Mouse (Mus musculus) neutrophil, adult 5-6 weeks (primary cell): ENCODE data around the gene Ddah1. TPM values are rescaled to one million over a fixed set of nuclear protein-coding genes. Genes with fewer than 3 reads are reported as not detected.
"Not testable (repeated sequence)": the region's sequence is repeated elsewhere in the genome, so short reads cannot be mapped to it uniquely, and the experiment has no call there.

ENCODE experiments used
- ATAC-seq: fragments of 151-379, 151-347 bp; 2 replicates; pipeline ENCODE4 v1.8.0; 2017; ENCODE audit warnings: mild to moderate bottlenecking, moderate TSS enrichment; ENCODE audit not compliant: insufficient number of reproducible peaks, poor library complexity, low FRiP score, severe bottlenecking; ENCODE audit errors: extremely low read depth
- total RNA-seq: library from RNA; stranded (forward); fragments of 200-1000 nt; gene quantifications from 2 replicates; pipeline ENCODE4 v1.2.3, GENCODE M21; 2017

Gene Ddah1
- total RNA-seq, 1 experiment from 2014 or later = not detected

DNA sequence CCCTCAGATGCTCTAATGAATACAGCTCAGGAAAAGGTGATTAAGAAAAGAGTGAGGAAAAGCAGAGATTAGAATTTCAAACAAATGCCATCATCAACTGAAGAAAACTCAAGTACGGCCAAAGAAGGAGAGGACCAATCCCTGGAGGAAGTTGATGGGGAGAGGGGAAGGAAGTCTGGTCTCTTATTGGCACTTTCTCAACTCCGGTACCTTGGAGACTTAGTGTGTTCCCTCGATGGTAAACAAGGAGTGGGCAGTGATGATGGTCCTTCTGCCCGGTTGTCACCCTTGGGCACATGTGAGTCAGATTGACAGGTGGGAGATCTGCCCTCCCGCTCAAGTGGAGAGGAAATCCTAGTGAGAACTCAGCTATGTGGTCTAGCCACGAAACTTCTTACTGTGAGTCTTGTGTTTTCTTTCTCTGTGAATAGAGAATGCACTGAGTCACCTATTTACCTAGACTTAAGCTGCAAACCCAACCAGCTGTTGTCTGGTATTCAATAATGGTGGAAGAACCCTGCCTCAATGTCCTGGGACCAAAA, 129.0 kb downstream of the Ddah1 start:
- ATAC-seq = no peak

DNA sequence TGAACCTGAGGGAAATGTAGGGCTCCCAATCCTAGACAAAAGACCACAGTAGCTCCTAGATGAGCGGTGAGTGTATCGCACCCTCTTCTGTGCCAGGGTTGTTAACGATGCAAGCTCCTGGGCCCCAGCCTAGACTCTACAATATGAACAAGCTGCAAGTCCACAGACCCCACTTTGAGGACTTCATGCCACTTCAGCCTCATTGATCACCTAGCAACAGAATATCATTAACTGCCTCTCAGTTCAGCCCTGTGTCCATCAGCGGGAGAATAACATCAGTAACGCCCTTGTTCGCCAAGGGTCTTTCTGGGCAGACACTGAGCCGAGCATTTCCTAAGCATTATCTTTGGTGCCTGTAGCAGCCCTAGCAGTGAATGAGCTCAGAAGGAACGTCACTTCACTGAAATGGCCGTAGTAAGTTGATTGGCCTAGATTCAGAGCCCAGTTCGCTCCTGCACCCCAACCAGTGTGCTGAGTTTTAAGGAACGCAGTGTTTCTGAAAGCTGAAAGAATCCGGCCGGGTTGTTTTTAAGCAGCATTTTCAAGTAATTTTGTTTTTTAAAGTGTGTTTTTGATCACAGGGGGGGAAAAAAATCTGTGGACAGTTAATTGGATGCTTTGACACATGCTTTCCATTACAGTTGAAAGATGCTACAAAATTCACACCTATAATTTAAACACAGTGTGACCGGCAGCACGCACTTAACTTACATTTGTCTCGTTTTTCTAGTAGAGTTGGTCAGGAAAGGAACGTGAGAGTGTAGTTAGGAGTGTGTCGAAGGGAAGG, 132.1 kb downstream of the Ddah1 start:
- no peak for ATAC-seq

DNA sequence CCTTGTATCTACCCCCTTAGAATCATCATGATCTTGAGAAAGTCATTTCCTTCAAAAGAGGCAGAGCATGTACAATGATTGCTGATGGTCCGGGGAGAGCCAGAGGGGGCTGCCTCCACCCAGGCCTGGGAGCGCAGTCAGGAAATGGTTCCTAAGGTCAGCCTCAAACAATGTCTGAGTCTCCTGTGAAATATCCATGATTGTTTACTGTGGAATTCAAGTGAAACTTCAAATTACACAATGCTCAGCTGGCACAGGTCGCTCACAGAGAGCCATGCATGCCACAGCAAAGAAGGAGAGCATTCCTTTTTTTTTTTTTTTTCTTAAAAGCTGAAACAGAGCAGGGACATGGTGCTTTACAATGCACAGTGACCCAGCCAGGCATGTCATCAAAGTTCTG, 134.0 kb downstream of the Ddah1 start:
- no peak for ATAC-seq

DNA sequence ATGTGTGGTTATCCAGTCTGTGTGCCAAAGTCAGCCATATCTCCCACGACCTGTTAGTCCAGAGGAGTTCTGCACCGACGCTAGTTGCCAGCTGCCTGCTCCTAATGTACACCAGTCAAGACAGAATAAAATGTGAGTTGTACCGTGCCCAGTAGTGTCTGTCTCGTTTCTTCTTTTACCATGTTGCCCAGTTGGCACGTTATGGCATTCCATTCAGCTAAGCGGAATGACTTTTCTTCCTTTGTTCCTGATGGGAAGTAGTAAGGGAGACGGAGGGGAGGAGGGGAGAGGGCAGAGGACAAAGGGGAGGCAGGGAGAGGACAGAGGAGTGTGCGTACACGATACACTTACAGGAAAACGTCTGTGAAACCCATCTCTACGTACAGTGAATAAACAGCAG, 135.7 kb downstream of the Ddah1 start:
- ATAC-seq = no peak

DNA sequence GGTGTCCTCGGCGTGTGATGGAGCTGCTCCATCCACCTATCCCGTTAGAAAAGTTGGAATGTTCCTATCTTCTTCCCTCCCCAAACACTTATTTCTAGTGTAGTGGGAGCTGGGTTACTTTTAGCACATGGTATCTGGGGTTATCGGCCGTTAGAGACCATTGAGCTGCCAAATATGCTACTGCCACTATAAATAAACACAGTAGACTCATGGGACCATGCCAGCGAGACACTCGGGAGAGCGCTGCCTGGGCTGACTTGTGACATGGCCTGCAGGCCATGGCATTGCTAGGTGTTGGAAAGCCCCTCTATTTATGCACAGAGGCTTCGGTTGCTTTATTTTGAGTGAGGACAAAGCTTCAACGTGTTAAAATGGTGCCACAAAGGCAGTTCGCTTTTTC, 139.3 kb downstream of the Ddah1 start:
- no peak for ATAC-seq

- no peak for ATAC-seq
These were observed 141.4 kb downstream of the Ddah1 start for GRCm38 (mm10) chr3:145899832-145900231.

DNA sequence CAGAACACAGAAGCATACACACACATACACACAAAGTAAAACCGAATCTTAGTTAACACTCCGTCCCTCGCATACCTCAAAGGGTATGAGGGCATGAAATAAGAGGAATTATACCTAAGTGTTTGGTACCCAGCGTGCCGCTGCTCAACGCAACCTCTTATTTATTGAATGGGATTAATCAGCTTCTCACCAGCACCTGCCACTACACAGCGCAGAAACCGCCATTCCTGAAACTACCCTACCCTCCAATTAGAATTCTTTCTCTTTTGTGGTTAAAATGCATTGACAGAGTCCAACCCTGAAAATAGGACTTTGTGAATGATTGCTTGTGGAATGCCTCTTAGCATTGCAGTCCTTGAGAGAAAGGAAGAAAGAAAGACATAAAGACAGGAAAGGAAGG, 145.1 kb downstream of the Ddah1 start:
- ATAC-seq = no peak

- peak; percentile 42; the same call in 1 of the 2 replicates for ATAC-seq
These were observed 146.6 kb downstream of the Ddah1 start for GRCm38 (mm10) chr3:145904850-145905776.

- no peak for ATAC-seq
These were observed 148.1 kb downstream of the Ddah1 start for GRCm38 (mm10) chr3:145906582-145906981.

DNA sequence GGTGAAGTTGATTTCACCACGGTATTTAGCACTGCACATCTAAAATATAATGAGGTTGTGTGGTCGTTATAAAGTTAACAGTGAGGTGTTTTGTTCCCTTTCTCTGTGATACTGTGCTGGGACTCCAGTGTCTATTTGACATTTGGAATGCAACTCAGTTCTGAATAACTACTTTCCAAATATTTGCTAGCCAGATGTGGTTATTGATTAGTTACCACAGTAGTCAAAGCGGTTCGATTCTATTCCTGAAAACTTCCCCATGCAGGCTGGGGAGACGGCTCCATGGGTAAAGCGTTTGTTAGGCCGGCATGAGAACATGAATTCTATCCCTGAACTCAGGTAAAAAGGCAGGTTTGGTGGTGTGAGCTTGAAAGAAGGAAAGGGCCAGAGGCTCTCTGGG, 154.0 kb downstream of the Ddah1 start:
- ATAC-seq = no peak

- ATAC-seq = no peak
These were observed 154.8 kb downstream of the Ddah1 start for GRCm38 (mm10) chr3:145913263-145913662.

DNA sequence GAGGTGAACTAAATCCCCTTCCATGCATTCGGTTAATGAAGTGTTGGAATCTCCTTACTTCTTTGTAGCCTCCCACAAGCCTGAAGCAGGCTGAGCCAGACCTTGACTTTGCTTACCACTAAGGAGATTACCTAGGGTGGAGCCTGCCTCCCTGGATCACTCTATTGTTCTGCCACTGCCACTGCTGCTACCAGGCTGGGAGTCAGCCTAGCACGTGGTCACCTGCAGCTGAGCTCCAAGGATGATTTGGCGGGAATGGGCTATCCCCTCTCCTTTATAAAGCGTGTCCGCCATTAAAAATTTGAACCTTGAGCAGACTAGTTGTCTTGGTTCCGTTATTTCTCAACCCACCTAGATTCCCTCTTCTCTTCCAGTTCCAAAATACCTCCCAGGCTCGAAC, 155.5 kb downstream of the Ddah1 start:
- ATAC-seq = not testable (repeated sequence)

DNA sequence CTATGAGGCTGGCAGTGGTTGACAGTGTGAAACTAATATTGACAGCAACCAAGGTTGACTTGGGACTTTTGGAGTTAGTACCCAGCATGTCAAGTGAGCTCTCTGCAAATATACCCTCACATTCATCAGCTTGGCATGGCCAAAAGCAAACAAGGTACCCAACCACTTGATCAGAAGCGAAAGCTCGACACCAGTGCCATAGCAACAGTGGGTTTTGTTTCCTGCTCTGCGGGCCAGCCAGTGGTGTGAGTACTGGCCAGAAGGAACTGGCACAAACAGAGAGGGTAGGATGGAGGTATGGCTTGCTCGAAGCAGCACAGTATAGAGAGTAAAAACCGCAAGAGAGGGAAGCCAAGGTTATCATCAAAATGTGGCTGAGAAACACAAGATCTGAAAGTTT, 157.9 kb downstream of the Ddah1 start:
- ATAC-seq = no peak

- no peak for ATAC-seq
These were observed 158.4 kb downstream of the Ddah1 start for GRCm38 (mm10) chr3:145916826-145917225.

DNA sequence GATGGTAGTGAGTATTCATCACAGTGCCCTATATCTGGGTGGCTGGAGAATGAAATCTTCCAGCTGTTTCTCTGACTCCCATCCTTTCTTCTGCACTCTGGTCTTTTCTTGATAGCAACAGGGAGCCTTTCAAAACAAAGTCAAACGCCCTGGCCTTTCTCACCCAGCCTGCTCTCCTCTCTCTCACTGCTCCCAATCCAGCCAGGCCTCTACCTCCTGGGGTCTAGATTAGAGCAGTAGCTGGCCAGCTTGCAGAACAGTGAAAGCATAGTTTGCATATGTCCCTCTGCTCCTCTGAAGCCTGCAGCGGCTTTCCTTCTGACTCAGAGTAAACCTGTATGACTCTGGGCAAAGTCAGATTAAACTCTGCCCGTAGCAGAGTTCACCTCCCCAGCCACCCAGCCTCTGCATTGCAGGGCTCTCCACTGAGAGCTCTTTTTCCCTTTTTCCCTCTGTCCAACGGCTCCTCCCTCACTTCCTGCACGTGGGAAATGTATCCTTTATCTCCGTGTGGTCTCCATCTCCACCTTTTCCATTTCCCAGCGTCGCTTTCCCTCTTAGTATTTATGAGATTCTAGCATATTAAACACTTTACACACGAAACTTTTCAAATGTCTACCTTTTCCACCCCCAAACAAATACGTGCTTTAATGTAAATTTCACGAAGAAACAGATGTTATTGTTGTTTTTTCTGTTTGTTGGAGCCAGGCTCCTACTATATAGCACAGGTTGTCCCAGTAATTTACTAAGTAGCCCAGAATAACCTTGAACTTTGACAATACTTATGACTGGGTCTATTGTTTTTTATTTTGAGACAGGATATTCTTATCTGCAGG, 163.8 kb downstream of the Ddah1 start, which contains the start of gene Bcl10:
Gene Bcl10, plus strand, starts transcription at position 786 of the 836 bp plus-strand sequence.
- ATAC-seq = no peak

GRCm38 (mm10) chr3:145922971-145923370, 164.5 kb downstream of the Ddah1 start:
- ATAC-seq = no peak

GRCm38 (mm10) chr3:145923874-145924577, 165.6 kb downstream of the Ddah1 start:
- peak; percentile 94 for ATAC-seq

DNA sequence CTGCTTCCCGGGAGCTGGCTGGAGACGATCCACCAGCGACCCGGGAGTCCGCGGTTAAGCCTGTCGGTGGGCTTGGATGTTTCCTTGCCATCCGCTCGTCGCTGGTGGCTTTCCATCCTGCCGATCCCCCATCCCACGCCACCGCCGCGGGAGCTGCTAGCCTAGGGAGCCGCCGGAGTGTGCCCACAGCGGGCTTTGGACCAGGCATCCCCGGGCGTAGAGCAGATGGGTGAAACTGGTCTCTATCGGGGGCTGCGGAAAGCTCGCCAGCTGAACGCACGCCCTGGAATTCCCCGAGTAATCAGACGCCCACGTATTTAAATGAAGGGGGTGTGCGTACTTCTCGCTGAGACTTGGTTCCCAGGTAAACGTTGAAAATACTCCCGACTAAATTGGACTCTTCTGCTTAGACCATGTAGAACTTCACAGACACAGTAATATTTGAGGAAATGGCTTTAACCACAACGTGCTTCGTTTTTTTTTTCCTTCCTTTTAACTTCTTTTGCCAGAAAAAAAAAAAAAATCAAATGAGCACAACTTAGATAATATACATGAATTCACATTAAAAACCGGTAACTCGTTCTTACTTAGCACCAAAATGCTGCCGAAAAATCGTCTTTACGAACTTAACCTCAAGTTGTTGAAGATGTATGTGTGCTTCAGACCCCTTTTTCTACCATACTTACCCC, 166.3 kb downstream of the Ddah1 start:
- peak; percentile 10; the same call in 1 of the 2 replicates for ATAC-seq
